Mouse (Mus musculus): ENCODE measurements around the gene Yap1. TPM values are rescaled to one million over a fixed set of nuclear protein-coding genes. Genes with fewer than 3 reads are reported as not detected.

Yap1 gene
- total RNA-seq (2021), result 10 to 100 TPM; 15.9 to 16.9 TPM
- long read RNA-seq, experiment 1, full-length matches to known transcripts, result 1 of 3 reads
- long read RNA-seq, experiment 1, partial matches to known transcripts, result 0 of 3 reads
- long read RNA-seq, experiment 1, other reads (novel, unspliced or antisense), result 2 of 3 reads
- long read RNA-seq, experiment 2, partial matches to known transcripts, result 0 of 6 reads
- long read RNA-seq, experiment 2, other reads (novel, unspliced or antisense), result 5 of 6 reads

GRCm38 (mm10) chr9:8004370-8004991 is at the start of gene Yap1:
TSS of gene Yap1 (minus strand) at chr9:8004596.
- DNase-seq (ENCODE audit: low spot score in 2 of 2), result peak; percentile 73 to 78

- no peak for DNase-seq (ENCODE audit: low spot score in 2 of 2)
Observed at GRCm38 (mm10) chr9:8043044-8043387, 38.6 kb upstream of the Yap1 start.

- peak; percentile 94 to 97 for DNase-seq (ENCODE audit: low spot score in 2 of 2)
Observed at GRCm38 (mm10) chr9:8042338-8043043, 38.1 kb upstream of the Yap1 start, which contains the start of gene Cfap300. TSS of gene Cfap300 (minus strand) at chr9:8042823.

GRCm38 (mm10) chr9:8035546-8035945 is 31.1 kb upstream of the Yap1 start:
- DNase-seq (ENCODE audit: low spot score in 2 of 2), result no peak

GRCm38 (mm10) chr9:8035091-8035490 is 30.7 kb upstream of the Yap1 start:
- no peak for DNase-seq (ENCODE audit: low spot score in 2 of 2)

DNA sequence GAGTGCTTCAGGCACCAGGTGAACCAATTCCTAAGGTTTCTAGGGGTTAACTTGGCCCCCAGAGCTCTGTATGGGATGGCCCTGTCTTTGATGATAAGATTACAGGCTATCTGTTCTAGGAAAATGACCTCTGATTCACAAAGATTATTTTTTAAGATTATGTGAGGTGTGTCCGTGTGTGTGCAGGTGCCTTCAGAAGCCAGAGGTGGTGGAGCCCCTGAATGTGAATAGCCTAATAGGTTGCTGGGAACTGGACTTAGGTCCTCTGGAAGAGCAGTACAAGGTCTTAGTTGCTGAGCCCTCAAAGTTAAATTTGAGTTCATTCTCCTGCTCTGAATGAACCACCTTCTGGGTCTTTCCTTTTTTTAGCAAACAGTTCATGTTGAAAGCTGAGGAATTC is 29.7 kb upstream of the Yap1 start:
- no peak for DNase-seq (ENCODE audit: low spot score in 2 of 2)

GRCm38 (mm10) chr9:8032847-8033246 is 28.5 kb upstream of the Yap1 start:
- no peak for DNase-seq (ENCODE audit: low spot score in 2 of 2)

- DNase-seq (ENCODE audit: low spot score in 2 of 2), result no peak
Observed at GRCm38 (mm10) chr9:8018609-8019008, 14.2 kb upstream of the Yap1 start.

DNA sequence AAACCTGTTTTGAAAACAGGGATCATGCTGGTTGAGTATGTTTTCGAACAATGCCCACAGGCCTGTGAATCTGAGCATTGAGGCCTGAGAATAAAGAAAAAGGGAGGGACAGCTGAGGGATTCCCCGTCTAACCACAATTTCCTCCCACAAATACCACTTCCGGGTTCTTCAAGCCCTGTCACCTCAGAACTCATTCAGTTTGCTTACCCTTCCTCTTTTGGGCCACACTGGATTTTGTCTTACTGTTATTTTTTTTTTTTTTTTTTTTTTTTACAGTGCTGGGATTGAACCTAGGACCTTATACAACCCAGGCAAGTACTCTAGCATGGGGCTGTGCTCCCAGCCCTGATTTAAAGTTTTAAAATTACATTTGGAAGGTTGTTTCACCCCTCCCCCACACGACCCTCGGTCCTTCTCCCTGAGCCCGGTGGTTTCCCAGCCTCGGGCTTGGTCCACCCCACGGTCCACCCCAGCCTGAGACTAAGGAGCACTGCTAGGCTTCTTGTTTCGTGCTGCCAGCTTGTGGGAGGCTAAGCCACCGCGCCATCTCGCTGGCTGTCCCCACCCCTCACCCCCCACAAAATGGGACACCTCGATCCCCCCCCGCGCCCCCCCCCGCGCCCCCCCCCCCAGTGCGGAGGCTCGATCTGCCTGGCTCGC is 13.0 kb upstream of the Yap1 start:
- no peak for DNase-seq (ENCODE audit: low spot score in 2 of 2)

- peak; percentile 32 to 36 for DNase-seq (ENCODE audit: low spot score in 2 of 2)
Observed at GRCm38 (mm10) chr9:8003301-8004271, 810 bp downstream of the Yap1 start.

DNA sequence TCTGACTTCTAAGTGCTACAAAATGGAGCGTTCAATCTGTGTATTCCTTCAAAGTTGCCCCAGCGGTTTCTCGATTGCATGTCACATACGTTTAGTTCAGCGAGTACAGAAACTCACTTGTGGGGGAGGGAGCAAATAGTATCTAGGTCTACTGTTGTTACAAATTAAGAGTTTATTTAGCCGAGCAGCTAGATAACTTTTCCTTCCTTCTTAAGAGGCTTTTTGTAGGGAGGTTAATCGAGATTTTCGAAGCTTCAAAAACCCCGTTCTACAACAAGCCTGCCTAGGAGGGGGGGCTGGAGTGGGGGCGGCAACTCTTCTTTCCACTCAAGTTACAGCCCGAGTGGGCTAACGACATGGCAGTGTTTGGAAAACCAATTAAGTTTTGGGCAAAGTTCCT is 1.6 kb downstream of the Yap1 start:
- DNase-seq (ENCODE audit: low spot score in 2 of 2), result no peak

GRCm38 (mm10) chr9:8001352-8001751 is 3.0 kb downstream of the Yap1 start:
- peak in 1 of 2 experiments; percentile 9 for DNase-seq (ENCODE audit: low spot score in 2 of 2)

DNA sequence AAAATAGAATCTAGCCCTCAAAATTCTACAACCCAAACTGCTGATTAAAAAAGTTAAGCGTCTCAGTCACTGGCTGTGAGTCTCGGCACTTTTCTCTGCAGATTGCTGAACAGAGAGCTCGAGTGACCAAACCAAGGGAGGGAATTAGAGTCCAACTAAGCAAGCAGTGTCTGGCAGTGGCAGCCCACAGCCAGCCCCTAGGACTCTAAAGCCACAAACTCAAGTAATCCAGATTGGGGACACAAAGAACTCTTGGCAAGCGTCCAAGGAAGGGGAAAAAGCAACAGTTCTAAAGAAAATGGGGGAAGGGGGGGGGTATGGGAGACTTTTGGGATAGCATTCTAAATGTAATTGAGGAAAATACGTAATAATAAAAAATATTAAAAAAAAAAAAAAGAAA is 10.1 kb downstream of the Yap1 start:
- no peak for DNase-seq (ENCODE audit: low spot score in 2 of 2)

- DNase-seq (ENCODE audit: low spot score in 2 of 2), result no peak
Observed at GRCm38 (mm10) chr9:7992651-7993050, 11.7 kb downstream of the Yap1 start.

- DNase-seq (ENCODE audit: low spot score in 2 of 2), result no peak
Observed at GRCm38 (mm10) chr9:7990897-7991296, 13.5 kb downstream of the Yap1 start.

DNA sequence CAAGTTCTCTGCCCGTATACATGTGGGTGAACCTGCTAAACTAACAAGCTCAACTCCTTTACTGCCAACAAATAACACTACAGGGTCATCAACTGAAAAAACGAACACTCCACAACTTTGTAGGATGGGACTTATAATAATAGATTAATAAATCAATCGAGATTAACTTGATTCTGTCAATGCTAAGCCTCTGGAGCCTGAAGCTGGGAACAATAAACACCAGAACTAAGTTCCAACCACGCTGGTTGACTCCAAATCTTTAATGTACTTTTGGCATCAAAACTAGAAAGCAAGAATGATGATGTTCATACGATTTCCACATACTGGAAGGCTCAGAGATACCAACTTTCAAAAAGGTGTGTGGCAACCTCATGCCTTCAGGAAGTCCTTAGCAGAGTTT is 17.3 kb downstream of the Yap1 start:
- no peak for DNase-seq (ENCODE audit: low spot score in 2 of 2)

DNA sequence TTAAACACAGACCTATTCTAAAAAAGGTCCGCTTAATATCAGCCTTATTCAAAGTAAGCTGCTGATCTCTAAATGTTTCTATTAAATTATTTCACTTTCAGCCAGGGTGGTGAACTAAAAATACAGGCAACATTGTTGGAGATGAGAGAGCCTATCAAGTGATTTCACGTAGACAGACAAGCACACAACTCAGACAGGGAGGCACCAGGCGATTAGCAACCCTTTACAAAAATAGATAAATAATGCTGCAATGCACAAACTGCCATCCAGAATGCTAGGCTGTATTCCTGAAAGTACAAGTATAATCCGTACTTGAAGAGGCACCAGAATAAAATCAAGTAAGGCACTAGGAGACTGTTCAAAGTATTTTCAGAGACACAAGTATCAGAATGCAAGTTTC is 20.1 kb downstream of the Yap1 start:
- DNase-seq (ENCODE audit: low spot score in 2 of 2), result no peak

DNA sequence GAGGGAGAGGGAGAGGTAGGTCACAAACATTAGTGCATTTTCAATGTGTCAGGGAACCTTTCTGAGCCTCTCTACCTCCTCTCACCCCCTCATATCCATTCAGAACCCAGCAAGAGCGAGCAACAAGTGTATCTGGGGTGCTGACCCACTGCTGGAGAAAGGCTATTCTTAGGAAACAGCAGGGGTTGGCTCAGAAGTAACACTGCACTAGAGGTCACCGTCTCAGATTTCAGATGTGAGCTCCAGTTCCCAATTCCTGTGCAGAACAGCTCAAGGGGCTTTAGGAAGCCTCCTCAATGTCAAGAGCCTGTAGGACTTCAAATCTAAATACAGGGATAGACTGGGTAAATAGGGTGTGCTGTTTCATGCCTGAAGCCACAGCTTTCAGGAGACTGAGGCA is 20.7 kb downstream of the Yap1 start:
- no peak for DNase-seq (ENCODE audit: low spot score in 2 of 2)

DNA sequence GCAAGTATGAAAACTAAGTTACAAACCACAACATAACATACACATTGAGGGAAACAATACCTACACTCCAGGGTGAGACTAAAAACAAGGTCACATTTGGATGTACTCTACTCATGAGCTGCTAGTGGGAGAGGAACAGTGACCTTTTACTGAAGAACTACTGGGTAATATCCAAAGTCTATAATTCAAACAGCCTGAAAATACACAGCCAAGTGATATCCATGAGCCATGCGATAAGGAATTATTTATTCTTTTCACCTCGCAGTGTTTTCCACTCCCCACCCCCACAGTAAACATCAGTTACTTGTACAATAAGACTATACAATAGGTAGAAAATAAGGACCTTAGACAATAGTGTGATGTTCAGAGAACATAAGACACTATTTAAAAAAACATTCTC is 24.2 kb downstream of the Yap1 start:
- DNase-seq (ENCODE audit: low spot score in 2 of 2), result no peak

DNA sequence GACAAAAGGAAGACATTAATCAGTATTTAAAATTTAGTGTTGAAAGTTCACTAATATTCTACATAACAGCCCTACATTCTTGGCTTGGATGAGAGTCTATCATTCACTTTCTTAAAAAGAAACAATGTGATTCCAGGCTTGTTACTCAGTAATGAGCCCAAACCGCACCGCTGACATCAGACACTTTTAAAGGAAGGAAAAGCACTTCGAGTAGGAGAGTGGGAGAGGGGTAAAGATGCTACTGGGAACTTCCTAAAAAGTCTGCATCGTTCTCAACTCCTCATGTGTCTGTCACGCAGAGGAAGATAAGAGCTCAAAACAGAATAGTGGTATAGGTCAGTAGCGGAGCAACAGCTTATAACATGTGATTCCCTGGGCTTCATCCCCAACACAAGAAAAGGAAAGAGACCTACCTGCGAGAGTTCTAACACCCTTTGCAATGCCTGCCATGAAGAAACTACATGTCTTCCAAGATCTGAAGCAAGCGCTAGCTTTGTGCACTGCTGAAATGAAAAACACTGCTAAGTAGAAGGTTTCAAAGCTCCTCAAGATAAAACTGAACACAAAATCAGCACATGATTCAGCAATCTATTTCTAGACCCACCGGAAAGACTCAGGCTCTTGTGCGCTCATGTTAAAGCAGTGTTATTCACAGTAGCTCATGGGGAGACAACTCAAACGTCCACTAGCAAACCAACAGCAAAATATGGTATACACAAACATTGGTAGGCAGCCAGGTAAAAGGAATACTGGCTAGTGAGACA is 25.1 kb downstream of the Yap1 start:
- DNase-seq (ENCODE audit: low spot score in 2 of 2), result no peak
